Mouse (Mus musculus) fat pad, adult 2 months (tissue): ENCODE data around the gene Mettl13.

Source experiments
- DNase-seq: peaks from one replicate; pipeline ENCODE4 v3.0.0-alpha.2; 2011; ENCODE audit warnings: low read depth, low spot score; ENCODE audit errors: extremely low read depth

Gene Mettl13

GRCm38 (mm10) chr1:162548016-162548916, at the start of gene Mettl13:
TSS of gene Mettl13 (minus strand) at chr1:162548551.
- DNase-seq, result peak; percentile 21

- no peak for DNase-seq
Observed at GRCm38 (mm10) chr1:162597379-162598102, 49.2 kb upstream of the Mettl13 start.

GRCm38 (mm10) chr1:162590415-162590997, 42.2 kb upstream of the Mettl13 start:
- no peak for DNase-seq

- DNase-seq, result no peak
Observed at GRCm38 (mm10) chr1:162589443-162589842, 41.1 kb upstream of the Mettl13 start.

DNA sequence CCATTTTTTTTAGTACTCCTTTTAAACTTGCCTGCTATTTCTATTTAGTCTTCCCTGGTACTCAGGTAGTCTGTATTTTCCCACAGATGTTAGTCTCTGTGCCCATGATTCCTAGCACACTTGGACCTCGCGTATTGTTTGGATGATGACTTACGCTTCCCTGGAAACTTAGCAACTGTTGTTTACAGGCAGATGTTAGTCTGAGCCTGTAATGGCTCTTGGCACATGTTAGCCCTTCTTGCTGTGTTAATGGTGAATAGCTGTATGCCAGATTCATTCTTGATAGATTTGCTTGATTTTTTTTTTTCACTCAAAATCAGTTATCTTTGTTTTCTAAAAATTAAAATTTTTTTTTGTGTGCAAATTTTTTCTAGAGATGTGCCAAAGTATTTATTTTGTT, 40.3 kb upstream of the Mettl13 start:
- no peak for DNase-seq

DNA sequence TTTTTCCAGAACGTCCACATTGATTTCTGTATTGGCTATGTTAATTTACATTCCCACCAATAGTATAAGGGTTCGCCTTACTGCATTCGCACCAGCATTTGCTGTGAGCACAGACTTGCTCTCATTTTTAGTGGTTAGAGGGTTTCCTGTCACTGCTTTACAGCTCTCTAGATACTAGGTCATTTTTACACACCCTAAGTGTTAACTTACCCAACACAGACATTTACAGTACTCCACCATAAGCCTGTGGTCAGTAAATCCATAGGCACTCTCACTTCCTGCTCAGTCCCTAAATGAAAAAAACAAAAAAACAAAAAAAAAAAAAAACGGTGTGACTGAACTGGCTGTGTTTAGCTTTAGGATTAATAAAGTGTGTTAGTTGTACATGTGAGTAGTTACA, 37.9 kb upstream of the Mettl13 start:
- DNase-seq, result no peak

DNA sequence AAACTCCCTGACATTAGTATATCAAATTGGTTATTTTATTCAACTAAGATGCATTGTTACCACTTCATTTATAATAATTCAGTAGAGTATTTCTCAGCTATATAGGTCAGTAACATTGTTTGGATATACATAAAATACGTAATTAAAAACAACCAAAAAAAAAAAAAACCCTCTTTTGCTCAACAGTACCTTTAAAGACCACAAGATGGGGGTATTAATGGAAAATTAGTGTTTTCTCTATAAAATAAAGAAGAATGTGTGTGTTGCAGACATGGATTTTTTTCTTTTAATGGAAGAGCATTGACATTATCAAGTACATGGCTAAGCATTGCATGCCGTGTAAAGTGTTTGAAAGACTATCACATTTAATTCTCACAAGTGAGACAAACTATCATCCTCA, 34.5 kb upstream of the Mettl13 start:
- DNase-seq, result no peak

DNA sequence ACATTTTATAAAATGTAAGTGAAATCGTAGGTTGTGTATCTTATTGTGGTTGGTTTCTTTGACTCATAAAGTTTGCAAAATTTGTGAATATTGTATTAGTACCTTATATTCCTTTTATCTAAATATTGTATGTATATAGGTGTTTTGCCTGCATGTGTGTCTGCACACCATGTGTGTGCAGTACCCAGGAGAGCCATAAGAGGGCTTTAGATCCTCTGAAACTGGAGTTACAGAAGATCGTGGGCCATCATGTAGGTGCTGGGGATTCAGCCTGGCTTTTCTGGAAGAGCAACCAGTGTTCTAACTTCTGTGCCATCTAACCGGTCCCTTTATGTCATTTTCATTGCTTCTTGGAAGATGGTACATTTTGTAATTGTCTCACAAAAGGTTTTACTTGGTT, 26.7 kb upstream of the Mettl13 start:
- DNase-seq, result no peak

- no peak for DNase-seq
Observed at GRCm38 (mm10) chr1:162570931-162571601, 22.7 kb upstream of the Mettl13 start.

- DNase-seq, result peak; percentile 23
Observed at GRCm38 (mm10) chr1:162570260-162570748, 22.0 kb upstream of the Mettl13 start, which contains the start of gene Vamp4. TSS of gene Vamp4 (plus strand) at chr1:162570515.

GRCm38 (mm10) chr1:162567351-162567750, 19.0 kb upstream of the Mettl13 start:
- DNase-seq, result no peak

GRCm38 (mm10) chr1:162564992-162565391, 16.6 kb upstream of the Mettl13 start:
- DNase-seq, result no peak

GRCm38 (mm10) chr1:162563236-162563635, 14.9 kb upstream of the Mettl13 start:
- DNase-seq, result no peak

- DNase-seq, result no peak
Observed at GRCm38 (mm10) chr1:162554193-162554592, 5.8 kb upstream of the Mettl13 start.

DNA sequence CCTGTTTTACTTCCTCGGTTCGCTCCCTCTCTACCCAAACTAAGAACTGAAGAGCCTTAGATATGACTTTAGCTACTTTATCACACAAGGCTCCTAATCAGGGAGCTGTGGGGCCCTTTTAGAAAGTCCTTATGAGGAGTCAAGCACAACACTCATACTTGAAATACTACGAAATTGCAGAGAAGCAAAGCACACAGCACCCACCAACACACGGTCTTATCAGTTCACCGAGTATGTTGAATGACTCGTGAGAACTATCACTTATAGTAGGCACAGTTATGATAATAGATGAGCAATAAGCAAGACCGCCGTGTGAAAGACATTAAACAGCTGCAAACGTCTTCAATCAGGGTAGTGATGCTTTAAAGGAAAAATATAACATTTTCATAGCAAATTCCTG, 4.6 kb upstream of the Mettl13 start:
- no peak for DNase-seq

GRCm38 (mm10) chr1:162549615-162550283, 1.4 kb upstream of the Mettl13 start:
- DNase-seq, result no peak

GRCm38 (mm10) chr1:162548917-162549613, 714 bp upstream of the Mettl13 start:
- DNase-seq, result no peak

DNA sequence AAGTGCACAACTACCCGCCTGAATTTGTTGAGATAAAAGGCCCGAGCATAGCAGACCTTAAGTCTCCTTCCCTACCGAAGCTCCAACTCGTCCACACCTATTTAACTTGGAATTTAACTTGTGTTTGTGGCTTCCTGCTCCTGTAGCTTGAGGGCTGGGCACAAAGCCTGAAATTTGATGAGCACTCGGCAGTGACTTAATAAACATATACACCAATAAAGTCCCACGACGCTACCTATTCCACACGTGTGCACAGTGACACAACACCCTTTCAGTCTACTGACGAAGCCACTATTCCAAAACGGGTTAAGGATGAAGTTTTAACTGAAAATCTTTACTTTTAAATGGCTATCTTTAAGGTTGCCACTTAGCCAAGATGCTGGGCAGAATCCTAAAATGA, 744 bp downstream of the Mettl13 start:
- DNase-seq, result no peak

GRCm38 (mm10) chr1:162543231-162543630, 5.1 kb downstream of the Mettl13 start:
- no peak for DNase-seq
